In genomic region chr3:152554366-152554765, GRCm38 (mm10) we compare ENCODE assay signal across 6 mouse cellular contexts.
"Had no signal": no experiment of that assay in that cellular context is flagged by ENCODE, and none has a peak within 500 bp of the region (broad histone marks: within the 10 kb centered on the region; RNA-seq: fewer than 3 reads in every experiment).

No protein-coding gene starts in this region.

- DNase-seq: kidney, adult 11 months; kidney, postnatal 10 days; kidney, postnatal 4 days; lung, adult 2 months; lung, postnatal 36 days; midbrain, embryonic 14.5 days had no signal
